Mouse (Mus musculus) MEL (cell line): ENCODE results near the gene Sstr3. TPM values are rescaled to one million over a fixed set of nuclear protein-coding genes. Genes with fewer than 3 reads are reported as not detected.
A peak's percentile ranks its signal among the peaks of the same experiment; 100 is the strongest.

Experiments used
- DNase-seq: peaks from one replicate; pipeline ENCODE4 v3.0.0; 2011; ENCODE audit warnings: low read depth, low spot score
- H3K27ac ChIP-seq: 2 replicates; pipeline ENCODE4 v1.5.1; 2012; ENCODE audit warnings: low read depth, mild to moderate bottlenecking, control low read depth, low read length, moderate library complexity; ENCODE audit not compliant: control insufficient read depth
- H3K27me3 ChIP-seq, 2 experiments: fragments of 150-350 bp in 1 of 2; sonication (generic) in 1 of 2; 2 replicates each; pipeline ENCODE4 v1.6.1; 2012; ENCODE audit warnings: low read length in 2 of 2, mild to moderate bottlenecking in 2 of 2, improper control_type of control experiment in 1 of 2, moderate library complexity in 1 of 2; ENCODE audit not compliant: insufficient read depth in 2 of 2, control insufficient read depth in 1 of 2
- H3K36me3 ChIP-seq, 2 experiments: 2 replicates each; pipeline ENCODE4 v1.6.1; 2012 to 2014; ENCODE audit warnings: low read length in 2 of 2, improper control_type of control experiment in 1 of 2, inconsistent platforms in 1 of 2, mild to moderate bottlenecking in 1 of 2; ENCODE audit not compliant: insufficient read depth in 2 of 2, control insufficient read depth in 1 of 2
- H3K4me1 ChIP-seq, 2 experiments: fragments of 150-350 bp in 1 of 2; sonication (generic) in 1 of 2; 2 replicates each; pipeline ENCODE4 v1.6.1; 2012; ENCODE audit warnings: low read length in 2 of 2, improper control_type of control experiment in 1 of 2, mild to moderate bottlenecking in 1 of 2; ENCODE audit not compliant: insufficient read depth in 2 of 2, control insufficient read depth in 1 of 2
- H3K4me3 ChIP-seq, 2 experiments: fragments of 150-350 bp in 1 of 2; sonication (generic) in 1 of 2; 2 replicates each; pipeline ENCODE4 v1.5.1; 2012; ENCODE audit warnings: low read depth in 2 of 2, low read length in 2 of 2, mild to moderate bottlenecking in 2 of 2, moderate library complexity in 2 of 2, control low read depth in 1 of 2, improper control_type of control experiment in 1 of 2; ENCODE audit not compliant: control insufficient read depth in 1 of 2, insufficient read depth in 1 of 2
- H3K79me2 ChIP-seq: 2 replicates; pipeline ENCODE4 v1.6.1; 2012; ENCODE audit warnings: mild to moderate bottlenecking, low read length, moderate library complexity; ENCODE audit not compliant: control insufficient read depth, poor library complexity, insufficient read depth
- H3K9ac ChIP-seq: 2 replicates; pipeline ENCODE4 v1.6.1; 2012; ENCODE audit warnings: low read depth, mild to moderate bottlenecking, control low read depth, low read length, moderate library complexity; ENCODE audit not compliant: control insufficient read depth, poor library complexity, severe bottlenecking
- H3K9me3 ChIP-seq: fragments of 150-350 bp; sonication (generic); replicated peaks from 2 replicates; pipeline ENCODE4 v1.6.1; 2012; ENCODE audit warnings: mild to moderate bottlenecking, low read length, improper control_type of control experiment, moderate library complexity; ENCODE audit not compliant: insufficient read depth
- CHD1 ChIP-seq: IDR thresholded peaks from 2 replicates; pipeline ENCODE4 v1.6.1; 2012; ENCODE audit warnings: low read depth, mild to moderate bottlenecking, inconsistent platforms, low read length, improper control_type of control experiment
- CHD2 ChIP-seq: IDR thresholded peaks from 2 replicates; pipeline ENCODE4 v1.6.1; 2011; ENCODE audit warnings: low read length, improper control_type of control experiment
- CTCF ChIP-seq, 3 experiments: IDR thresholded peaks in 2 of 3; conservative IDR thresholded peaks in 1 of 3; 2 replicates each; pipeline ENCODE4 v1.5.1; 2011 to 2012; ENCODE audit warnings: low read length in 3 of 3, low read depth in 2 of 3, mild to moderate bottlenecking in 2 of 3, improper control_type of control experiment in 1 of 3, inconsistent platforms in 1 of 3, mixed read lengths in 1 of 3, moderate library complexity in 1 of 3; ENCODE audit not compliant: control insufficient read depth in 1 of 3, insufficient read depth in 1 of 3, poor library complexity in 1 of 3, severe bottlenecking in 1 of 3
- E2F4 ChIP-seq: IDR thresholded peaks from 2 replicates; pipeline ENCODE4 v1.6.1; 2011; ENCODE audit warnings: low read depth, low read length, improper control_type of control experiment, borderline replicate concordance
- ELF1 ChIP-seq: IDR thresholded peaks from 2 replicates; pipeline ENCODE4 v1.6.1; 2014; ENCODE audit warnings: low read depth, mild to moderate bottlenecking, inconsistent platforms, low read length, improper control_type of control experiment, moderate library complexity
- EP300 ChIP-seq, 2 experiments: IDR thresholded peaks; 2 replicates each; pipeline ENCODE4 v1.6.1; 2011; ENCODE audit warnings: improper control_type of control experiment in 2 of 2, low read length in 2 of 2, low read depth in 1 of 2, mild to moderate bottlenecking in 1 of 2
- GATA1 ChIP-seq: IDR thresholded peaks from 2 replicates; pipeline ENCODE4 v1.6.1; 2011; ENCODE audit warnings: low read depth, low read length, improper control_type of control experiment
- HCFC1 ChIP-seq: IDR thresholded peaks from 2 replicates; pipeline ENCODE4 v1.6.1; 2012; ENCODE audit warnings: low read depth, mild to moderate bottlenecking, inconsistent platforms, low read length, improper control_type of control experiment, moderate library complexity
- KAT2A ChIP-seq: conservative IDR thresholded peaks from 2 replicates; pipeline ENCODE4 v1.6.1; 2012; ENCODE audit warnings: low read depth, low read length, improper control_type of control experiment, inconsistent platforms
- MAX ChIP-seq: IDR thresholded peaks from 2 replicates; pipeline ENCODE4 v1.6.1; 2011; ENCODE audit warnings: low read length, improper control_type of control experiment
- MAZ ChIP-seq: IDR thresholded peaks from 2 replicates; pipeline ENCODE4 v1.6.1; 2012; ENCODE audit warnings: low read depth, mild to moderate bottlenecking, inconsistent platforms, low read length, improper control_type of control experiment
- MYB ChIP-seq: IDR thresholded peaks from 2 replicates; pipeline ENCODE4 v1.6.1; 2011; ENCODE audit warnings: mild to moderate bottlenecking, low read depth, low read length, improper control_type of control experiment
- NELFE ChIP-seq: IDR thresholded peaks from 2 replicates; pipeline ENCODE4 v1.6.1; 2011; ENCODE audit warnings: low read depth, low read length, improper control_type of control experiment
- NRF1 ChIP-seq: IDR thresholded peaks from 2 replicates; pipeline ENCODE4 v1.6.1; 2014; ENCODE audit warnings: low read depth, mild to moderate bottlenecking, inconsistent platforms, low read length, improper control_type of control experiment, moderate library complexity; ENCODE audit not compliant: poor library complexity, insufficient read depth, severe bottlenecking
- RAD21 ChIP-seq: IDR thresholded peaks from 2 replicates; pipeline ENCODE4 v1.6.1; 2011; ENCODE audit warnings: mild to moderate bottlenecking, low read depth, low read length, improper control_type of control experiment
- RCOR1 ChIP-seq: IDR thresholded peaks from 2 replicates; pipeline ENCODE4 v1.6.1; 2012; ENCODE audit warnings: low read depth, mild to moderate bottlenecking, inconsistent platforms, low read length, improper control_type of control experiment
- SIN3A ChIP-seq: IDR thresholded peaks from 2 replicates; pipeline ENCODE4 v1.6.1; 2012; ENCODE audit warnings: low read length, improper control_type of control experiment, inconsistent platforms
- TAL1 ChIP-seq: IDR thresholded peaks from 2 replicates; pipeline ENCODE4 v1.6.1; 2012; ENCODE audit warnings: mild to moderate bottlenecking, inconsistent platforms, low read length, moderate library complexity, mixed read lengths
- TCF12 ChIP-seq: IDR thresholded peaks from 2 replicates; pipeline ENCODE4 v1.6.1; 2014; ENCODE audit warnings: low read depth, mild to moderate bottlenecking, inconsistent platforms, low read length, improper control_type of control experiment, moderate library complexity
- UBTF ChIP-seq: IDR thresholded peaks from 2 replicates; pipeline ENCODE4 v1.6.1; 2012; ENCODE audit warnings: low read depth, mild to moderate bottlenecking, inconsistent platforms, low read length, improper control_type of control experiment, moderate library complexity, borderline replicate concordance; ENCODE audit not compliant: insufficient read depth
- USF1 ChIP-seq: IDR thresholded peaks from 2 replicates; pipeline ENCODE4 v1.6.1; 2014; ENCODE audit warnings: low read depth, mild to moderate bottlenecking, inconsistent platforms, low read length, improper control_type of control experiment, moderate library complexity
- ZC3H11A ChIP-seq: IDR thresholded peaks from 2 replicates; pipeline ENCODE4 v1.6.1; 2012; ENCODE audit warnings: low read depth, mild to moderate bottlenecking, inconsistent platforms, low read length, improper control_type of control experiment
- ZNF384 ChIP-seq: IDR thresholded peaks from 2 replicates; pipeline ENCODE4 v1.6.1; 2012; ENCODE audit warnings: low read depth, mild to moderate bottlenecking, inconsistent platforms, low read length, improper control_type of control experiment
- polyA plus RNA-seq, 2 experiments: library from polyadenylated mRNA; stranded (reverse) in 1 of 2; unstranded in 1 of 2; fragments of >175 nt in 1 of 2; fragments of >200 nt in 1 of 2; gene quantifications; 2 replicates each; pipeline versions ENCODE4 v1.2.1 to v1.2.4; 2012; ENCODE audit warnings: low replicate concordance in 2 of 2, low read depth in 1 of 2; ENCODE audit not compliant: insufficient read length in 2 of 2, insufficient read depth in 1 of 2, missing spikeins in 1 of 2
- total RNA-seq: library from RNA; depleted of rRNA; stranded (reverse); fragments of 300-350 nt; gene quantifications from 2 replicates; pipeline ENCODE4 v1.2.3, GENCODE M21; 2012

Sstr3 gene
- total and polyA plus RNA-seq, 3 experiments, result not detected

- Histone ChIP-seq H3K4me3 (no peak overlapping the region), H3K27me3 (no peaks in the 10 kb centered on the region)
- no peak for TF ChIP-seq GATA1
- TF ChIP-seq ZNF384, result no peak
- TF ChIP-seq EP300 (IDR thresholded peaks at IDR 0.05; ENCODE audit: low read depth in 1 of 2, low read length in 2 of 2), result no peak
- no peak for TF ChIP-seq UBTF
- no peak for TF ChIP-seq CTCF (IDR thresholded peaks at IDR 0.05 in 2 of 3, conservative IDR thresholded peaks at IDR 0.05 in 1 of 3; ENCODE audit: control insufficient read depth in 1 of 3, insufficient read depth in 1 of 3, low read depth in 2 of 3, low read length in 3 of 3, poor library complexity in 1 of 3, severe bottlenecking in 1 of 3)
- TF ChIP-seq KAT2A, result no peak
- TF ChIP-seq MAZ, result no peak
- TF ChIP-seq E2F4, result no peak
- no peak for TF ChIP-seq HCFC1
- TF ChIP-seq NELFE, result no peak
- no peak for TF ChIP-seq MAX
- no peak for TF ChIP-seq USF1
- TF ChIP-seq SIN3A, result no peak
- no peak for TF ChIP-seq CHD2
- TF ChIP-seq TAL1, result no peak
- no peak for TF ChIP-seq TCF12
- no peak for TF ChIP-seq CHD1
- TF ChIP-seq MYB, result no peak
- no peak for TF ChIP-seq RAD21
- TF ChIP-seq ZC3H11A, result no peak
- TF ChIP-seq, all 39 proteins: peak for 0
- Histone ChIP-seq H3K27ac (no peak overlapping the region), H3K9me3 (no peaks in the 10 kb centered on the region), H3K36me3 (no peaks in the 10 kb centered on the region), H3K9ac (no peak overlapping the region), H3K79me2 (no peaks in the 10 kb centered on the region), H3K4me1 (peaks cover 0 to 8% of the 10 kb centered on the region in 2 experiments; a peak in 2 of 4 replicates)
- no peak for DNase-seq
These were observed 48.0 kb upstream of the Sstr3 start for GRCm38 (mm10) chr15:78592452-78592968.

- H3K4me1 ChIP-seq, result peaks cover 0 to 2% of the 10 kb centered on the region in 2 experiments; a peak in 2 of 4 replicates
- DNase-seq, result no peak
- no peak overlapping the region for H3K9ac ChIP-seq
- H3K9me3 ChIP-seq, result no peaks in the 10 kb centered on the region
- no peak overlapping the region for H3K27ac ChIP-seq
- no peaks in the 10 kb centered on the region for H3K79me2 ChIP-seq
- H3K4me3 ChIP-seq, result no peak overlapping the region
- H3K36me3 ChIP-seq, result no peaks in the 10 kb centered on the region
- no peaks in the 10 kb centered on the region for H3K27me3 ChIP-seq
- TF ChIP-seq CTCF (IDR thresholded peaks at IDR 0.05 in 2 of 3, conservative IDR thresholded peaks at IDR 0.05 in 1 of 3; ENCODE audit: control insufficient read depth in 1 of 3, insufficient read depth in 1 of 3, low read depth in 2 of 3, low read length in 3 of 3, poor library complexity in 1 of 3, severe bottlenecking in 1 of 3), result no peak
- TF ChIP-seq NRF1, result peak; percentile 31; the same call in 1 of the 2 replicates
- TF ChIP-seq ELF1, result no peak
- no peak for TF ChIP-seq ZC3H11A
- no peak for TF ChIP-seq RCOR1
These were observed 47.4 kb upstream of the Sstr3 start for GRCm38 (mm10) chr15:78591680-78592451.
